Mouse (Mus musculus): Measurements from ENCODE around the gene Rbm38.

Rbm38 gene

GRCm38 (mm10) chr2:173036055-173036454 lies 15.8 kb downstream of the Rbm38 start:
- no peak for DNase-seq (ENCODE audit: low spot score in 2 of 2)

GRCm38 (mm10) chr2:173036611-173037010 lies 16.3 kb downstream of the Rbm38 start:
- no peak for DNase-seq (ENCODE audit: low spot score in 2 of 2)

GRCm38 (mm10) chr2:173037347-173037746 lies 17.0 kb downstream of the Rbm38 start:
- DNase-seq (ENCODE audit: low spot score in 2 of 2) = no peak

GRCm38 (mm10) chr2:173037827-173038607 lies 17.7 kb downstream of the Rbm38 start:
- DNase-seq (ENCODE audit: low spot score in 2 of 2) = no peak

GRCm38 (mm10) chr2:173039041-173039440 lies 18.7 kb downstream of the Rbm38 start:
- DNase-seq (ENCODE audit: low spot score in 2 of 2) = no peak

- no peak for DNase-seq (ENCODE audit: low spot score in 2 of 2)
Measured at GRCm38 (mm10) chr2:173040803-173041202, 20.5 kb downstream of the Rbm38 start.

- no peak for DNase-seq (ENCODE audit: low spot score in 2 of 2)
Measured at GRCm38 (mm10) chr2:173041242-173041641, 20.9 kb downstream of the Rbm38 start.

- no peak for DNase-seq (ENCODE audit: low spot score in 2 of 2)
Measured at GRCm38 (mm10) chr2:173041893-173042292, 21.6 kb downstream of the Rbm38 start.

GRCm38 (mm10) chr2:173042504-173043162 lies 22.3 kb downstream of the Rbm38 start:
- DNase-seq (ENCODE audit: low spot score in 2 of 2) = no peak

GRCm38 (mm10) chr2:173044198-173044970 lies 24.1 kb downstream of the Rbm38 start:
- DNase-seq (ENCODE audit: low spot score in 2 of 2) = no peak

- DNase-seq (ENCODE audit: low spot score in 2 of 2) = no peak
Measured at GRCm38 (mm10) chr2:173046582-173047297, 26.4 kb downstream of the Rbm38 start.

- no peak for DNase-seq (ENCODE audit: low spot score in 2 of 2)
Measured at GRCm38 (mm10) chr2:173047471-173047870, 27.2 kb downstream of the Rbm38 start.

GRCm38 (mm10) chr2:173048041-173048745 lies 27.9 kb downstream of the Rbm38 start:
- no peak for DNase-seq (ENCODE audit: low spot score in 2 of 2)

GRCm38 (mm10) chr2:173049231-173049630 lies 28.9 kb downstream of the Rbm38 start:
- no peak for DNase-seq (ENCODE audit: low spot score in 2 of 2)

- DNase-seq (ENCODE audit: low spot score in 2 of 2) = no peak
Measured at GRCm38 (mm10) chr2:173049817-173050216, 29.5 kb downstream of the Rbm38 start.

GRCm38 (mm10) chr2:173050604-173051382 lies 30.5 kb downstream of the Rbm38 start:
- no peak for DNase-seq (ENCODE audit: low spot score in 2 of 2)

GRCm38 (mm10) chr2:173052881-173053280 lies 32.6 kb downstream of the Rbm38 start:
- no peak for DNase-seq (ENCODE audit: low spot score in 2 of 2)

GRCm38 (mm10) chr2:173053846-173054245 lies 33.5 kb downstream of the Rbm38 start:
- no peak for DNase-seq (ENCODE audit: low spot score in 2 of 2)

- no peak for DNase-seq (ENCODE audit: low spot score in 2 of 2)
Measured at GRCm38 (mm10) chr2:173056303-173056881, 36.1 kb downstream of the Rbm38 start.

- no peak for DNase-seq (ENCODE audit: low spot score in 2 of 2)
Measured at GRCm38 (mm10) chr2:173056882-173057315, 36.6 kb downstream of the Rbm38 start.
